ENCODE assay signal across 11 mouse cellular contexts in the genomic region with DNA sequence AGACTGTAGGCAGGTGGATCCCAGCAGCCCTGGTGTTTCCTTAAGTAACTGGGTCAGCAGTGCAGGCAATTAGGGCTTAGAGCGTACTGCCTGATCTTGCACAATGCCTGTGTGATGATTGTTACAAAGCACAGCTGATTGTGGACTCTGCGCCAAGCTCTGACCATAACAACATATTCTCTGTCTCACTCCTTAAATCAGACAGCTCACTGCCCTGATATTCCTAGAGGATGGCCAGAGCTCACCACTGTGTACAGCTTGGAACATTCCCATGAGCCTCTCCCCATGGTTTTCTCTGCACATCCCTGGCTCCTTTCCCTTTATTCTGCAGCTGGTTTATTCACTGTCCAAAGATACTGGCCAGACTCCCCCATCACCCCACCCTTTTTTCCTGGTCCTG.
A peak's percentile ranks its signal among the peaks of the same experiment; 100 is the strongest.
DNase-seq lines count a peak whose midpoint lies in the region; ATAC-seq lines count a peak whose summit lies in the region.
"Had no signal": no experiment of that assay in that cellular context is flagged by ENCODE, and none has a peak within 500 bp of the region (broad histone marks: within the 10 kb centered on the region; RNA-seq: fewer than 3 reads in every experiment).

No protein-coding gene starts in this region.

- WGBS in intestine, embryonic 16.5 days = 51% methylated on average over 2 of the region's 2 CpGs
- WGBS in midbrain, embryonic 11.5 days = 100% methylated on average over 2 of the region's 2 CpGs

- DNase-seq in 3T3-L1 (ENCODE audit: low read depth, low spot score) = peak; percentile 6
- DNase-seq in gastrocnemius, adult 18-20 months (ENCODE audit: low spot score) = peak; percentile 62
- DNase-seq in lung, postnatal 10 days = peak; percentile 84
- no peak for DNase-seq in MN1 (ENCODE audit: low spot score)
- DNase-seq in midbrain, embryonic 11.5 days (ENCODE audit: low spot score, missing footprints) = no peak
- no peak for DNase-seq in B cell, adult 2 months
- DNase-seq in cerebellum, postnatal 36 days = no peak

- H3K4me2 ChIP-seq in intestine, embryonic 16.5 days (ENCODE audit: low read depth, low read length) = no peak overlapping the region
- no peak overlapping the region for H3K4me2 ChIP-seq in midbrain, embryonic 11.5 days
- H3K4me2 ChIP-seq: embryonic facial prominence, embryonic 15.5 days had no signal

- no peak overlapping the region for H3K4me3 ChIP-seq in intestine, embryonic 16.5 days (ENCODE audit: low read length)
- H3K4me3 ChIP-seq in midbrain, embryonic 11.5 days (ENCODE audit: low read depth, low read length) = no peak overlapping the region
- H3K4me3 ChIP-seq: embryonic facial prominence, embryonic 15.5 days; hindbrain, embryonic 10.5 days had no signal

- H3K27me3 ChIP-seq in intestine, embryonic 16.5 days (replicated peaks; ENCODE audit: control insufficient read depth, insufficient read depth, low read length) = no peaks in the 10 kb centered on the region
- no peaks in the 10 kb centered on the region for H3K27me3 ChIP-seq in midbrain, embryonic 11.5 days (ENCODE audit: control insufficient read depth, insufficient read depth, low read length)
- H3K27me3 ChIP-seq: embryonic facial prominence, embryonic 15.5 days had no signal

- peak; percentile 88 for ATAC-seq in intestine, embryonic 16.5 days
- ATAC-seq in midbrain, embryonic 11.5 days (ENCODE audit: low FRiP score) = no peak

- H3K36me3 ChIP-seq in intestine, embryonic 16.5 days (ENCODE audit: control insufficient read depth, insufficient read depth, low read length) = no peaks in the 10 kb centered on the region
- H3K36me3 ChIP-seq in midbrain, embryonic 11.5 days (ENCODE audit: control insufficient read depth, insufficient read depth, low read length) = no peaks in the 10 kb centered on the region
- H3K36me3 ChIP-seq: hindbrain, embryonic 10.5 days had no signal

- H3K9ac ChIP-seq in intestine, embryonic 16.5 days (ENCODE audit: low read depth, low read length) = no peak overlapping the region
- H3K9ac ChIP-seq in midbrain, embryonic 11.5 days (ENCODE audit: low read length) = no peak overlapping the region
- H3K9ac ChIP-seq: embryonic facial prominence, embryonic 15.5 days; liver, embryonic 14.5 days had no signal

- no peaks in the 10 kb centered on the region for H3K4me1 ChIP-seq in intestine, embryonic 16.5 days (ENCODE audit: control insufficient read depth, insufficient read depth, low read length)
- no peaks in the 10 kb centered on the region for H3K4me1 ChIP-seq in midbrain, embryonic 11.5 days (ENCODE audit: control insufficient read depth, insufficient read depth, low read length)
- H3K4me1 ChIP-seq: embryonic facial prominence, embryonic 15.5 days had no signal

- no peak overlapping the region for H3K27ac ChIP-seq in intestine, embryonic 16.5 days (ENCODE audit: low read length)
- no peak overlapping the region for H3K27ac ChIP-seq in midbrain, embryonic 11.5 days (ENCODE audit: low read depth, low read length)
- H3K27ac ChIP-seq: embryonic facial prominence, embryonic 15.5 days; hindbrain, embryonic 10.5 days; liver, embryonic 14.5 days had no signal

- no peaks in the 10 kb centered on the region for H3K9me3 ChIP-seq in intestine, embryonic 16.5 days (ENCODE audit: control insufficient read depth, low read length)
- no peaks in the 10 kb centered on the region for H3K9me3 ChIP-seq in midbrain, embryonic 11.5 days (ENCODE audit: control insufficient read depth, low read length)
- H3K9me3 ChIP-seq: embryonic facial prominence, embryonic 15.5 days; hindbrain, embryonic 10.5 days had no signal

Comparison
In these comparisons a context has a peak if more than half of its experiments do, and no peak if none do; other contexts are left out.
1. DNase-seq: peak in 3T3-L1 (single experiment), gastrocnemius, adult 18-20 months (single experiment) and lung, postnatal 10 days (single experiment); none in MN1 (single experiment), midbrain, embryonic 11.5 days (single experiment), B cell, adult 2 months (0 of 2) and cerebellum, postnatal 36 days (0 of 2).